Mouse (Mus musculus): ENCODE results near the gene Spag5. TPM values are rescaled to one million over a fixed set of nuclear protein-coding genes. Genes with fewer than 3 reads are reported as not detected.

The Spag5 gene
- polyA plus RNA-seq, 1 experiment from 2014 or later, result 28.5 TPM

DNA sequence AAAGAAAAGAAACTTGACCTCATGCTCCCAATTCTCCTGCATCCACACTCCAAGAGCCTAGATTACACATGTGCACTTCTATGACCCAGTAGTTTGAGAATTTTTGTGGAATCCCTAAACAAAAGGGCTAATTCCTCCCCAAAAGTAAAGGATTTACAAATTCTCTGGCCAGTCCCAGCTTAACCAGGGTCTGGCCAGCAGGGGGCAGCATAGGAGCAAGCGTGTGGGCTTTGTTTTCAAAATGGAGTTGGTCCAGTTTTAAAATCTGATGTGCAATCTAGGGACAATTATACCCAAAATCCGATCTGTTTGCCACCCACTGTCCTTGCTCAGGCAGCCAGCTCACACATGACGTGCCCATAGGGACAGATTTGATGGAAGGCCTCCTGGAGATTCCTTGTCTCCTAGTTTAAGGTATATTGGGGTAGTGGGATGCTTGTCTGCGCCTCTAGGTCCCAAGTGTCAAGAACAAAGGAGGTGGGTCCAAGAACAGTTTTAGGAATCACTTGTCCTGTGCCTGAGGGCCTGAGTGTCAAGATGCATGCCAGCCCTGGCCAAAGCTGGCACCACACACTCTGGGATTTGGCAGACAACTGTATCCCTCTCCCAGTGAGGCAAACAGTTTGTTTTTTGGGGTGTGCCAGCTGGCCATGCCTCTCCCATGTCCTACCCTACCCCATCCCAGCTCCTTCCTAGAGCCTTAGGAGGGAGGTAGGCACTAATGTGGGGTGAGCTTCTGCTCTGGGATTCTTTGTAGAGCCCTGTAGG lies 54.3 kb downstream of the Spag5 start:
- 38% methylated on average over 4 of the region's 4 CpGs for WGBS
- no peaks in the 10 kb centered on the region for H3K4me1 ChIP-seq (ENCODE audit: control insufficient read depth, insufficient read depth, low read length)
- no peaks in the 10 kb centered on the region for H3K27me3 ChIP-seq (ENCODE audit: control insufficient read depth, insufficient read depth, low read length)
- no peak overlapping the region for H3K9ac ChIP-seq (ENCODE audit: low read length)
- no peak overlapping the region for H3K4me2 ChIP-seq (ENCODE audit: low read depth, low read length)
- H3K27ac ChIP-seq (ENCODE audit: low read length), result no peak overlapping the region
- no peaks in the 10 kb centered on the region for H3K36me3 ChIP-seq (ENCODE audit: control insufficient read depth, insufficient read depth)
- H3K9me3 ChIP-seq (replicated peaks; ENCODE audit: control insufficient read depth, low read length), result no peaks in the 10 kb centered on the region
- no peak overlapping the region for H3K4me3 ChIP-seq (ENCODE audit: low read length)
- ATAC-seq (replicated peaks; ENCODE audit: extremely low read depth, insufficient read depth, low FRiP score), result no peak

- H3K9ac ChIP-seq (ENCODE audit: low read length), result no peak overlapping the region
- ATAC-seq (replicated peaks; ENCODE audit: extremely low read depth, insufficient read depth, low FRiP score), result no peak
- H3K4me3 ChIP-seq (ENCODE audit: low read length), result no peak overlapping the region
- no peaks in the 10 kb centered on the region for H3K36me3 ChIP-seq (ENCODE audit: control insufficient read depth, insufficient read depth)
- 19% methylated on average over 22 of the region's 22 CpGs for WGBS
- H3K27ac ChIP-seq (ENCODE audit: low read length), result no peak overlapping the region
- H3K9me3 ChIP-seq (replicated peaks; ENCODE audit: control insufficient read depth, low read length), result no peaks in the 10 kb centered on the region
- H3K27me3 ChIP-seq (ENCODE audit: control insufficient read depth, insufficient read depth, low read length), result no peaks in the 10 kb centered on the region
- no peaks in the 10 kb centered on the region for H3K4me1 ChIP-seq (ENCODE audit: control insufficient read depth, insufficient read depth, low read length)
- H3K4me2 ChIP-seq (ENCODE audit: low read depth, low read length), result no peak overlapping the region
Observed at GRCm38 (mm10) chr11:78358330-78359007, 57.1 kb downstream of the Spag5 start.

- 0 out of 2 replicates have a peak overlapping the region, but pooled peaks have one; percentile 14 for H3K9ac ChIP-seq (ENCODE audit: low read length)
- 8% methylated on average over 13 of the region's 13 CpGs for WGBS
Observed at GRCm38 (mm10) chr11:78360125-78360788, 58.9 kb downstream of the Spag5 start.

DNA sequence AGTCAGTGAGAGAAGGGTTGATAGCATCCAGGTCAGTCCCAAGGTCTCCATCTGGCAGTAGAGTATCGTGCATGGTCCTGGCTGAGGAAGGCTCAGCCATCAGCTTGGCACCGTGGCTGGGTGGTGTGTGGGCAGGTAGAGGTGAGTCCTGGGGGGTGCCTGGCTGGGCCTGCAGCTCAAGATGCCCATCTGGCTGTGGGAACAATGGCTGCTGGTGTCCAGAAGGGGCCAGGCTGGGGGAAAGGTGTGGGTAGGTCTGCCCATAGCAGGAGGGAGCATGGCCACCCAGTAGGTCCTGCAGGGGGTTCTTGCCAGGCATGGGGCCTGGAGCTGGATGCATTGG lies 59.4 kb downstream of the Spag5 start:
- H3K36me3 ChIP-seq (ENCODE audit: control insufficient read depth, insufficient read depth), result no peaks in the 10 kb centered on the region
- no peak overlapping the region for H3K4me3 ChIP-seq (ENCODE audit: low read length)
- H3K27ac ChIP-seq (ENCODE audit: low read length), result no peak overlapping the region
- no peak overlapping the region for H3K4me2 ChIP-seq (ENCODE audit: low read depth, low read length)
- H3K9me3 ChIP-seq (replicated peaks; ENCODE audit: control insufficient read depth, low read length), result no peaks in the 10 kb centered on the region
- H3K9ac ChIP-seq (ENCODE audit: low read length), result no peak overlapping the region
- 66% methylated on average over 2 of the region's 2 CpGs for WGBS
- no peaks in the 10 kb centered on the region for H3K4me1 ChIP-seq (ENCODE audit: control insufficient read depth, insufficient read depth, low read length)
- no peak for ATAC-seq (replicated peaks; ENCODE audit: extremely low read depth, insufficient read depth, low FRiP score)
- H3K27me3 ChIP-seq (ENCODE audit: control insufficient read depth, insufficient read depth, low read length), result no peaks in the 10 kb centered on the region

More at GRCm38 (mm10) chr11:78360125-78360788, 58.9 kb downstream of the Spag5 start:
- Histone ChIP-seq H3K4me2 (ENCODE audit: low read depth, low read length) (peak overlapping the region; percentile 74), H3K27ac (ENCODE audit: low read length) (no peak overlapping the region), H3K4me1 (ENCODE audit: control insufficient read depth, insufficient read depth, low read length) (no peaks in the 10 kb centered on the region), H3K27me3 (ENCODE audit: control insufficient read depth, insufficient read depth, low read length) (no peaks in the 10 kb centered on the region), H3K36me3 (ENCODE audit: control insufficient read depth, insufficient read depth) (no peaks in the 10 kb centered on the region), H3K4me3 (ENCODE audit: low read length) (peak overlapping the region; percentile 50), H3K9me3 (replicated peaks; ENCODE audit: control insufficient read depth, low read length) (no peaks in the 10 kb centered on the region)
- ATAC-seq (replicated peaks; ENCODE audit: extremely low read depth, insufficient read depth, low FRiP score), result peak; percentile 71

- 70% methylated on average over 13 of the region's 13 CpGs for WGBS
- Histone ChIP-seq H3K9ac (ENCODE audit: low read length) (no peak overlapping the region), H3K4me2 (ENCODE audit: low read depth, low read length) (no peak overlapping the region), H3K4me3 (ENCODE audit: low read length) (no peak overlapping the region), H3K36me3 (ENCODE audit: control insufficient read depth, insufficient read depth) (no peaks in the 10 kb centered on the region), H3K4me1 (ENCODE audit: control insufficient read depth, insufficient read depth, low read length) (no peaks in the 10 kb centered on the region), H3K27ac (ENCODE audit: low read length) (no peak overlapping the region), H3K9me3 (replicated peaks; ENCODE audit: control insufficient read depth, low read length) (no peaks in the 10 kb centered on the region), H3K27me3 (ENCODE audit: control insufficient read depth, insufficient read depth, low read length) (no peaks in the 10 kb centered on the region)
- no peak for ATAC-seq (replicated peaks; ENCODE audit: extremely low read depth, insufficient read depth, low FRiP score)
Observed at GRCm38 (mm10) chr11:78363309-78364007, 62.1 kb downstream of the Spag5 start.

DNA sequence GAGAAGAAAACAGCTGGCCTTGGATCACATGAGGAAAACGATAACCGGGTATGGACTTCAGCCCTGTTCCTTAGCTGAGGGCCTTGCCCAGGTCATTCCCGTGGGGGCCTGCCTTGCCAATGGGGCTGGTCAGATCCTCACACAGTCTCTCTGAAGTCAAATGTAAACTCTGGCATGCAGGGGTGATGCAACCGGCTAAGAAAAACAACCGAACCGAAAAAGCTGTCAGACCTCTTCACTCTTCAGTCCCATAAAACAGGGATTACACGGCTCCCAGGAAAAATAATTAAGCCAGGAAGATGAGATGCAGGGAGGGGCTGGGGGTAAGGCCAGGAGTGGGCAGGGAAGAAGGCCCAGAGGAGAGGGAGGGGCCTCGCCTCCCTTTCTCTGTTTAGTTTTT lies 62.8 kb downstream of the Spag5 start:
- no peaks in the 10 kb centered on the region for H3K9me3 ChIP-seq (replicated peaks; ENCODE audit: control insufficient read depth, low read length)
- no peak overlapping the region for H3K9ac ChIP-seq (ENCODE audit: low read length)
- no peaks in the 10 kb centered on the region for H3K36me3 ChIP-seq (ENCODE audit: control insufficient read depth, insufficient read depth)
- no peak overlapping the region for H3K27ac ChIP-seq (ENCODE audit: low read length)
- H3K4me3 ChIP-seq (ENCODE audit: low read length), result no peak overlapping the region
- H3K4me1 ChIP-seq (ENCODE audit: control insufficient read depth, insufficient read depth, low read length), result no peaks in the 10 kb centered on the region
- no peaks in the 10 kb centered on the region for H3K27me3 ChIP-seq (ENCODE audit: control insufficient read depth, insufficient read depth, low read length)
- no peak overlapping the region for H3K4me2 ChIP-seq (ENCODE audit: low read depth, low read length)
- WGBS, result 47% methylated on average over 8 of the region's 8 CpGs
- ATAC-seq (replicated peaks; ENCODE audit: extremely low read depth, insufficient read depth, low FRiP score), result no peak

DNA sequence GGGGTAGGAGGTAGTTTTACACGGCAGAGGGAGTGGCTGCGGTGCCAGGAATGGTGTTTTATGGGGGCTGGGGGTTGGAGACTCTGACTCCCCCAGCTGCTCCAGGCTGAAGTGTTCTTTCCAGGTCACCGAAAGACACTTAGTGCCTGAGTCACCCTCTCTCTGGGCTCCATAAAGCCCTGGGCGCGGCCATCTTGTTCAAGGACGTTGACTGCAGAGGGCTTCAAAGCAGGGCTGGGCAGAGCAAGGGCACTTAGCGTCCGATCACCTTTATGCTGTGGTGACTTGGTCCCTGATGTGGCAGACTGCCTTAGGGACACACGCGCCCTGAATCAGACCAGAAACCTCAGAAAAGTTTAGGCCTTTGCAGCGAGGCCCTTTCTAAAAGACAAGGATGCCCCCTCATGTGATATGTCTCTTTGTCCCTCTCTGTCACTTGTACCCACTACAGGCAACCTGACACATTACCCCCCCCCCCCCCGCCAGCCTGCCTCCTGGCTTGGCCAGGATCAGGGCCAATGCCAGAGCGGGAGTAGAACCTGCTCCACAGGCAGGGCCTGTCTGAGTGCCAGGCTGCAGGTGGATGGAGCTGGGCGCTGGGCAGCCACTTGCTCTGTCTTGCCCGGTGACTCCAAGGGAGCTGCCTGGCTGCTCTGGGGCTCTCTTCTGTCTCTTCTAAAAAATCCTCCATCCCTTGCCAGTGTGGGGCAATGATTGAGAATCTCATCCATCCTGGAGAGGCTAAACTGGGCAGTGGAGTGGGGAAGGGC lies 66.3 kb downstream of the Spag5 start:
- Histone ChIP-seq H3K4me1 (ENCODE audit: control insufficient read depth, insufficient read depth, low read length) (no peaks in the 10 kb centered on the region), H3K27me3 (ENCODE audit: control insufficient read depth, insufficient read depth, low read length) (no peaks in the 10 kb centered on the region), H3K36me3 (ENCODE audit: control insufficient read depth, insufficient read depth) (no peaks in the 10 kb centered on the region), H3K4me2 (ENCODE audit: low read depth, low read length) (no peak overlapping the region), H3K27ac (ENCODE audit: low read length) (no peak overlapping the region), H3K4me3 (ENCODE audit: low read length) (no peak overlapping the region), H3K9me3 (replicated peaks; ENCODE audit: control insufficient read depth, low read length) (no peaks in the 10 kb centered on the region), H3K9ac (ENCODE audit: low read length) (no peak overlapping the region)
- no peak for ATAC-seq (replicated peaks; ENCODE audit: extremely low read depth, insufficient read depth, low FRiP score)
- 84% methylated on average over 15 of the region's 15 CpGs for WGBS

DNA sequence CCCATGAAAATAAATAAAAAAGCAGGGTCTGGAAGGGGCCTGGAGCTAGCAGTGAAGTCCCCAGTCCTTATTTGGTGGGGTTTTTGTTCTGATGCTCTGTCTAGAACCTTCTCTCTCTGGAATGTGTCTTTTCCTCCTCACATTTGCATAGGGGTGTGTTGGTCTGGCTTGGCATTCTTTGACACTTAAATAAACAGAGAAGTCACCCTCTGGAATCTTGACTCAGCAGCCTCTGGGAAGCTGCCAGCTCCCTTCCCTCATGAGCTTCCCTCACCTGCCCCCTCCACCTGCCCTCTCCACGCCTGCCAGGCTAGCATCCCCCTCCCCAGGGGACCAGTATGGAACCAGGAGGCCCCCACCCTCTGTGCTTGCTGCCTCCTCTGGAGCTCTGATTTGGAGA lies 69.1 kb downstream of the Spag5 start:
- H3K4me2 ChIP-seq (ENCODE audit: low read depth, low read length), result no peak overlapping the region
- 47% methylated on average over 1 of the region's 1 CpGs for WGBS
- no peak for ATAC-seq (replicated peaks; ENCODE audit: extremely low read depth, insufficient read depth, low FRiP score)

More for the DNA sequence above, 69.1 kb downstream of the Spag5 start:
- no peak overlapping the region for H3K27ac ChIP-seq (ENCODE audit: low read length)
- no peaks in the 10 kb centered on the region; the same call in 1 of the 2 replicates for H3K27me3 ChIP-seq (ENCODE audit: control insufficient read depth, insufficient read depth, low read length)
- H3K9me3 ChIP-seq (replicated peaks; ENCODE audit: control insufficient read depth, low read length), result no peaks in the 10 kb centered on the region
- no peak overlapping the region for H3K4me3 ChIP-seq (ENCODE audit: low read length)
- H3K36me3 ChIP-seq (ENCODE audit: control insufficient read depth, insufficient read depth), result no peaks in the 10 kb centered on the region
- H3K9ac ChIP-seq (ENCODE audit: low read length), result no peak overlapping the region
- no peaks in the 10 kb centered on the region for H3K4me1 ChIP-seq (ENCODE audit: control insufficient read depth, insufficient read depth, low read length)
